Mouse (Mus musculus) ovary, postnatal 36 days (tissue): ENCODE measurements at regions not wholly inside any gene's neighbourhood (a gene's known extent, or its start where the extent isn't known, plus 50 kb on each side); places are given as distances from the start of the nearest gene placed in this dataset.
"Not testable (repeated sequence)": the region's sequence is repeated elsewhere in the genome, so short reads cannot be mapped to it uniquely, and the experiment has no call there.

Source experiments
- DNase-seq: peaks from one replicate; pipeline ENCODE4 v3.0.0; 2022; ENCODE audit warnings: low spot score, mixed read lengths

DNA sequence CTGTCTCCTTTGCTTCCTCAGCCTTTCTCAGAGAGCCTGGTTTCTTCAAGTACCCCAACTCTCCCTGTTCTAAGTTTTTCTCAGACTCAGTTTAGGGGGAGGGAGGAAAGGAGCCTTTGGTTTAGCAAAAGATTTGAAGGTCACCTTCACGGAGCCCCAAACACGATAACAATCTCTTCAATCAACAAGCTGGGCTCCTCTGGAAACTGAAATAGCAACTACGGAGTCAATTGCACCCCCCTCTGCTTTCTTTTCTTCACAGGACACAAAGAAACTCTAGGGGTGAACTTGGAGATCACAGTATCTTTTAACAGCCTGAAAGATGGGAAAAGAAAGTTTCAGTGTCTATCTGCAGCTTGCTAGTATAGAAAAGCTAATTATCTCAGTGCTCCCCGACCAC is 151.4 kb upstream of the 1700012A03Rik start:
- no peak for DNase-seq

DNA sequence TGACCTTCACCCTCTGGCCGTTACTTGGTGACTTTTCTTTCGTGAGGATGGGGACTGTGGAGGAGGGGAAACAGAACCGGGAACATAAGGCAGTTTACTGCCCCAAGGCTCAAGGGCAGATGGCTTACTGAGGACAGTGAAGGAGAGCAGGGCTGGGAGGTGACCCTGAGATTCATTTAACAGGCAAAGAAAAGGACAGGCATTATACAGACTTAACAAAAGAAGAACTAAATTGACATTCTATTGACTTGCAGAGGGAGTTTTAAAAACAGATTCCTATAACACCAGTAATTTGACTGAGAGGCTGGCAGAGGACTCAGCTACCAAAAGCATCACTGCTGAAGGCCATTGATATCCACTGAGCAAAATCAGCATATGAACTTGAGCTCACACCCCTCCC is 153.0 kb upstream of the 1700012A03Rik start:
- DNase-seq = no peak

DNA sequence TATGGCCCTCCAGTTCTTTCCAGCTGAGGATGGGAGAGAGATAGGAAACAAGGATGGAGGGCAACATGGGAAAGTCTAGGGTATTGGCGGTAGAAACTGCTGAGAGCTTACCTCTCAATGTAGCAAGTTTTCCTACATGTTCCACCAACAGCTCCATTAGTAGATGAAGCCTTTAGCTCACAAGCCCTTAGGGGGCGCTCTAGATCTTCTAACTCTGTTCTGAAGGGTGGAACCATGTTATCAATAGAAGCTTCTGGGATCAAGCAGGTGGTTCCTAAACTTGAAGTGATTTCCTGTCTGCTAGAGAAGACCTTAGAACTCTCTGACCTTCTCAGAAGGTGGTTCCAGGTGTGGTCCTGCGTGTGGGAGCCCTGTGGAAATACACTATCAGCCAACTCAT is 154.2 kb upstream of the 1700012A03Rik start:
- no peak for DNase-seq

DNA sequence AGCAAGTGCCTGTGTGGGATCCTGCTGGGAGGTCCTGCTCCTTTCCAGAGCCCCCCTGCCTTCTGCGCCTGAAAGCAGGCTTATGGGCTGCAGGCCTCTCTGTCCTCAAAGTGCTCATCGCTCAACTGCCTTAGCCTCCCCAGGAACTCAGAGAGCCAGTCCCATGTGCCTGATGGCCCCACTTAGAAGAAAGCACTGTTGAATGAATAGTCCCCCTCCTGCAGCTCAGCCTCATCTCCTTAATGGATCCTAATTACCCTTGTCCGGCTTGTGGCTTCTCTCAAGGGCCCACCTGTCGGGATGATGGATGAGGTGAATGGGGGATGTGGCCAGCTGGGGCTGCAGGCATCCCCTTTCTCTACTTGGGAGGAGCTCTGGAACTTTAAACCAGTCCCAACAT is 163.1 kb upstream of the 1700012A03Rik start:
- no peak for DNase-seq

DNA sequence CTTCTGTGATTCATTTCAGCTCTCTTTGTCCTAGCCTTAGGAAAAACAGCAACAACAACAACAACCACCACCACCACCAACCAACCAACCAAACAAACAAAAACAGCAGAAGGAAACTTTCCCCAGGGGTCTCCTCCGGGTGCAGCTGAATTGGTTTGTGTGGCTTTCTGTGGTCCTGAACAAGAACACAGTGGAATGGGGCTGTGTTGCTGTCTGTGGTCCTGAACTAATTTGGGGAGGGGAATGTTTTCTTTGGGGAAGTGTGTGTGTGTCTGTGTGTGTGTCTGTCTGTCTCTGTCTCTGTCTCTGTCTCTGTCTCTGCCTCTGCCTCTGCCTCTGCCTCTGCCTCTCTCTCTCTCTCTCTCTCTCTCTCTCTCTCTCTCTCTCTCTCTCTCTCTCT is 164.8 kb upstream of the 1700012A03Rik start:
- DNase-seq = not testable (repeated sequence)

DNA sequence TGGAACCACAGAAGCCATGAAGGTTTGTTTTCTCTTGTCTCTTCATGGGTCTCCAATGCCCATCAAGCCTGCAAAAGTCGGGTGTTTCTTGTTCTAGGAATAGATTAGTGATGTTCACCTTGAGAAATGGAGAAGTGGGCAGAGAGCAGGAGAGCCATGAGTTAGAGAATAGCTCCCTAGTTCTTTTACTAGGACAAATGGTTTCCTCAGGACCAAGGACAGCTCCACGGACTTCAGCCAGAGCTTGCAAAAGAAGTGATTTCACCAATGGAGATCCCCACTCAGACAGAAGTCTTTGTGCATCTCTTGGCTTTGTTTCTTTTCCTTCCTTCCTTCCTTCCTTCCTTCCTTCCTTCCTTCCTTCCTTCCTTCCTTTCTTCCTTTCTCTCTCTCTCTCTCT is 166.3 kb upstream of the 1700012A03Rik start:
- DNase-seq = peak; percentile 7

DNA sequence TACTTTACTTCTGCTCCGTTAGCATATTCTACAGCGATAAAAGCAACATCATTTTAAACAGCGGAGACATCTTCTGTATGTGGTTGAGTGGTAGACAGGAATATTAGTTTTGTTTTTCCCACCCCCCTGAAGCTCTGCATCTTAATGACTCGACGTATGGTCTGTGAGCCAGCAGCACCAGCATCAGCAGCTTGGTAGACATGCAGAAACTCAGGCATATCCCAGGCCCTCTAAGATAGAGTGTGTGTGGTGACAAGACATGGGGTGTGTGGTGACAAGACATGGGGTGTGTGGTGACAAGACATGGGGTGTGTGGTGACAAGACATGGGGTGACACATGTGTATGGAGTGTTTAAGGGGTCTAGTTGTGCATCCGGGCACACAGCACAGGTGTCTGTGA is 175.4 kb upstream of the 1700012A03Rik start:
- no peak for DNase-seq

DNA sequence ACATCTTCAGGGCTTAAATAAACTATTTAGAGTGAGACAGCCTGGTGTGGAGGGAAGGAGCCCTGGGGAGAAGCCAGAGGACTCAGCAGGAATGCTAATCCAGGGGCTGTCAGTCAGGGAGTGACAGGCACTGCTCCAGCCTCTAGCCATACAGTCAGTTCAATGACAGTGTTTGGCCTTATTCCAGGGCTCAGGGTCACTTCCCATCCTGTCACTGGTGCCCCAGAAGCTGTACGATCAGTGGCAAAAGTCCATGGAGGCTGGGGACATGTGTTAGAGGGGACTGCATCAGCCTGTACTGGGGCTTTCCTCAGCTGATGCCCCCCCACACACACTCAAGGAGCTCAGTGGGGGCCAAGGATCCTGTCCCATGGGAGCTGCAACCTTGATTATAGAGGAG is 176.1 kb upstream of the 1700012A03Rik start:
- no peak for DNase-seq

DNA sequence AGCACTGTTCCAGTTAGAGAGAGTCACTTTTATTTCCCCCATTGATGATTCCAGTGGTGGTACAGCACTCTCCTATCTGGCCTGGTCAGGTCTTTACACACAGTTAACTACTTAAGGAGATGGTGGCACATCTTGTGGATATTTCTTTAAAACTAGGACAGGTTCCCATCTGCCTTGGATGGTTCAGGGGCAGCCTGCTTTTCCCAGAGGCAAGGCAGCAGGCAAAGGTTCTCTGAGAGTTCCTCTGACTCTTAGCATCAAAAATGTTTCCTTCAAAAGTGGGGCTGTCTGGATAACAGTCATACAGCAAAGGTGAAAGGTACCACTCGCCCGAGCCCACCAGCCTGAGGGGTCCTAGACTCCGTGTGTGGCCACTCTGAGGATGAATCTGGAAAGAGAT is 178.3 kb upstream of the 1700012A03Rik start:
- no peak for DNase-seq

DNA sequence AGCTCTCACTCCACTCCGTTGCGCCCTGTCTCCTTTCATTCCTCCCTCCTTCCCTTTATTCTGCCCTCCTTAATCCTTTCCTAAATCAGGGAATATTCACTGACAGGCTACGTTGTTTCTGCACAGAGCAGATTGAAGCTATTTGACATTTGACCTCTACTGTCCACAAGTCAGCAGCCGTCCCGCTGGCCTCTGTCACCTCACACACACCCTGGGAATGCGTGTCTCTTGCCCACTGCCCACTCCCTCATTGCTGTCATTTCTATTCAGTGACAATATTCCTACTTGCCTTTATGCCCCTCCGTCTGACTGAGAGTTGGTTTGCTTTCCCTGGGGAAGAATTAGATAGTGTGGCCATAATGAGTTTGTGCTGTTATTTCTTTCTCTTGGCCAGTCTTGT is 188.1 kb upstream of the 1700012A03Rik start:
- DNase-seq = no peak

DNA sequence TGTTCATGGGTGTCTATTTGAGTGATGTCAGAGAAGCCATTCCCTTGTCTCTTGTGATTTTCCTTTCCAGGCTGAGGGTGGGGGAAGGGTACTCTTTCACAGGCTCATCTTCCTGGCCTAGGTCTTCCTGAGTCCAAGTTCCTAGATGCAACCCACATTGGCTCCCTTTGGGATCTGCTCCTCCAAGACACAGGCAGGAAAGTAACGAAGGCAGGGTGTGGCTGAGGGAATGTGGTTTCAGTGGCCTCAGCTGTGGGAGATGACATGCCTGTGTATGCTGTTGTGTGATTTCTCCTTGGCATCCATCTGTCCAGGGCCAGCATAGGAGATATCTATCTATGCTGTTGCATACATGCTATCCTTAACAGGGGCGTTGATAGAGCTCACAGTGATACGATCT is 190.4 kb upstream of the 1700012A03Rik start:
- no peak for DNase-seq

DNA sequence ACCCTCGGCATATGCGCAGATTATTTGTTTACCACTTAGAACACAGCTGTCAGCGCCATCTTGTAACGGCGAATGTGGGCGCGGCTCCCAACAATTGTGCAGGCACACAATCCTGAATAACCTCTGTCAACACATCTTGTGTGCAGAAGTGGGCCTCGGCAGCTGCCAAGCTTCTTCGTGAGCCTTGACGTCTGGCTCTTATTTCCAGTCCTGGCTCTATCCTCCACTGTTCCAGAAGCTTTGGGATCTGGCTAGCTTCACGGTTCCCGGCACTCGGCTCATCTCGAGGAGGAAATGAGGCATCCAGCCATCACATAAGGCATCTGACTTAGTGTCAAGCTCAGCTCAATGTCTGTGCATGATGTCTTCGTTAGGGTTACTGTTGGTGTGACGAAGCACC is 195.8 kb upstream of the 1700012A03Rik start:
- no peak for DNase-seq

DNA sequence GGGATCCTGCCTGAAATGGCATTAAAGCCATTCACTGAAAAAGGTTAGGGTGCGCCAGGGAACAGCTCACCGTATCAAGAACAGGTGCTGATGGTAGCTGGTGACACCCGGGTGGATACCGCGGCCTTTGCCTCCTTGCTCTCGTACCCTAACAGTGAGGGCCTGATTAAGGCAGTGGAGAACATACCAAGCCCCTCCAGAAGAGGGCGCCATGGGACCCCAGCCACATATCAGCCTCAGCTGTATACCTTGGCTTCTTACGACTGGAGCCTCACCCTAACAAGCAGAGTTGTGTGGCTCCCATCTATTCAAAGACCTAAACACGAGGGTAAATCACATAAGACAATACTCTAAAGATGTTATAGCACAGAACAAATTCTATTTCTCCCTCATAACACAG is 203.7 kb upstream of the 1700012A03Rik start:
- no peak for DNase-seq

DNA sequence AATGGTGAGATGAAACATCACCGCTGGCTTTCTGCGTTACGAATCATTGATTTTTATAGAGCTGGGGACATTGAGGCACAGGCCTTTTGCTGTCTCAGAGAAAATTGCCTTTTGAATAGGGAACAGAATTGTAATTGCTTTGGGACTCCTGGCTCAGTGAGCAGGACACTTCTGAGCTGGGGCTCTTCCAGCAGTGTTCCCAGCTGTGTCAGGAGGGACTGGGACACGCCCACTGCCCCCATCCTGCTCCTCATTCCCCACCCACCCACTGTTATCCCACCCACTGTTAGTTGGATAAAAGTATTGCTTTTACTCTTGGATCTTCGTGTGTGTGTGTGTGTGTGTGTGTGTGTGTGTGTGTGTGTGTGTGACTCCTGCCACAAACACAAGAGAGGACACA is 204.4 kb upstream of the 1700012A03Rik start:
- no peak for DNase-seq

DNA sequence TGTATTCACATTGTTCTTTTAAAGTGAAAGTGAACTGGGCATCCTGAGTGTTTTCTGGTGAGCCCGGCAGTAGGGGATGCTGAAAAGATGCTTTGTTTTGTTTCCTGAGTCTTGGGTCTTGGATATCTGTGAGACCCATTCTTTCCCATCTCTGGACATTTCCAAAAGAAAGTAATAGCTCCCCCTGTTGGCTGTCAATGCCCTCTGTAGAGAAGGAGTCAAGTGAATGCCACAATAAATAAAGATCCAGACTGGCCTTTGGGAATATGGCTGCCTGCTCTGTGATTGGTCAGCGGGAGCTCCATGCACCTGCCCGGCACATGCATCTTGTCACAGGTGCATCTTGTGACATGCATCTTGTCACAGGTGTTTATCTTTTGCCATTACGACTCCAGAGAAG is 209.4 kb upstream of the 1700012A03Rik start:
- DNase-seq = no peak

DNA sequence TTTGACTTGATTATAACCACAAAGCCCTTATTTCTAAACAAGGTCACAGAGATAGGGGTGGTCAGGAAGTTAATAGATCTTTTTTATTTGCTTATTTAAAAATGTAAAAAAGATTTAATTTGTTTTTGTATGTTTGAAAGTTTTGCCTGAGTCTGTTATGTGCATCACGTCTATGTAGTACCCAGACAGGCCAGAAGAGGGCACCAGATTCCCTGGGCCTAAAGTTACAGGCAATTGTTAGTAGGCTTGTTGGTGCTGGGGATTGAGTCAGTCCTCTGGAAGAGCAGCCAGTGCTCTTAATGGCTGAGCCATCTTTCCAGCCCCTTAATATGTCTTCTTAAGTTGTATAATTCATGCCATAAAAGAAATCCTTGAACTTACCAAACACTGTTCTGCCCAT is 211.5 kb upstream of the 1700012A03Rik start:
- DNase-seq = no peak

DNA sequence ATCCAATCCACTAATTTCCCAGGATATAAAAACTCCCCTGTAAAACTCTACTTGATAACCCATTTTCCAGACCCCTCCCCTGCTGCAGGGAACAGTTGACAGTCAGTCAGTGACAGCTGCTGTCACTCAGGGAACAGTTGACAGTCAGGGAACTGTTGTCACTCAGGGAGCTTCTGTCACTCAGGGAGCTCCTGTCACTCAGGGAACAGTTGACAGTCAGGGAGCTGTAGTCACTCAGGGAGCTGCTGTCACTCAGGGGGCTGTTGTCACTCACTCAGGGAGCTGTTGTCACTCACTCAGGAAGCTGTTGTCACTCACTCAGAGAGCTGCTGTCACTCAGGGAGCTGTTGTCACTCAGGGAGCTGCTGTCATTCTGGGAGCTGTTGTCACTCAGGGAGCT is 214.3 kb upstream of the 1700012A03Rik start:
- no peak for DNase-seq

DNA sequence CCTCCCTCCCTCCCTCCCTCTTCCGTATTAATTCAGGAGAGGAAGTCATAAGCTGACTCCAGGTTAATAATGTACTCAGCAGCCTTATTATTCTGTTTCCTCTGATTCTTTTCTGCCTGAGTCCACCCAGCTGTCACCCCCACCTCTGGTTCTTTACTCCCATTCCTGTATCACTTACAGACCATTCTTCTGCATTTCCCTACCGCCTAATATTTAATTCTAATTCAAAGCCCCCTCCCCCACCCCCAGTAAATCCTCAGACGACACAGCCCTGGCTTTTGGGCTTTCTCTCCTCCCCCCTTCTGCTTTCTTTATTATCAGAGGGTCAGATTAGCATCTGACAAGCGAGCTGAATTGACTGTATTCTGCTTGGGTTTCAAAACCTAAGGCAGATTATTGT is 215.5 kb upstream of the 1700012A03Rik start:
- DNase-seq = no peak

DNA sequence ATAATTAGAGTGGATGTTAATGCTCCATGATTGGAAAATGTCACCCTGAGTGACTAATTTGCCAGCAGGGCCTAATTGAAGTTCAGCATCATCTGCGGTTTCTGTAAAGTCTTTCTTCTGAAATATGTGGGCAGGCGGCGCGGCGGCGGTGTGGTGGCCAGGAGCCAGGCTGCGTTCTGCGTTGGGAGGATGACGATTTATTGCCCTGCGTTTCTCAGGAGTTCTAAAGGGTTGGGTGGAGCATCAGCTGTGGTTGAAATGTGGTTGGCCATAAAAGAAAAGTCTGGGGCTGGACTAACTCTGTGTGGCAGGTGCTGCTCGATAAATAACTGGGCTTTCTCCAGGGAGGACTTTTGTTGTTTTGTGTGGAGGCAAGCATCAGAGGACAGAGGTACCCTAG is 219.4 kb upstream of the 1700012A03Rik start:
- DNase-seq = no peak

DNA sequence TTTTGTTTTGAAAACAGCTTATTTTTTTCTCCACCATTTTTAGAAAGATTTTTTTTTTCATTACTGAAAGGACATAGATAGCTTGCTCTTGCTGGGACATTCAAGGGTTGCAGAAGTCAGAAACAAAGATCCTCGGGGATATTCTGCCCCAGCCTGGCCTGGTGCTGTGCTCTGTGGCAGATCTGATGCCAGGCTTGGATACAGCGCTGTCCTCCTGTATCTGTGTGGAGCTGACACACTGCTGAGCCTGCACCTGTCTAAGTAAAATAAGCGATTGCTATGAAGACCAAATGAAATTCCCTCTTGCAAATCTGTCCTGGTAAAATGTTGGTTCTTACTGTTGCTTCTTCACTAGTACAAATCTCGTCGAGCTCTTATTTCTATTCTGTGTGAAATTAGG is 226.4 kb upstream of the 1700012A03Rik start:
- no peak for DNase-seq

DNA sequence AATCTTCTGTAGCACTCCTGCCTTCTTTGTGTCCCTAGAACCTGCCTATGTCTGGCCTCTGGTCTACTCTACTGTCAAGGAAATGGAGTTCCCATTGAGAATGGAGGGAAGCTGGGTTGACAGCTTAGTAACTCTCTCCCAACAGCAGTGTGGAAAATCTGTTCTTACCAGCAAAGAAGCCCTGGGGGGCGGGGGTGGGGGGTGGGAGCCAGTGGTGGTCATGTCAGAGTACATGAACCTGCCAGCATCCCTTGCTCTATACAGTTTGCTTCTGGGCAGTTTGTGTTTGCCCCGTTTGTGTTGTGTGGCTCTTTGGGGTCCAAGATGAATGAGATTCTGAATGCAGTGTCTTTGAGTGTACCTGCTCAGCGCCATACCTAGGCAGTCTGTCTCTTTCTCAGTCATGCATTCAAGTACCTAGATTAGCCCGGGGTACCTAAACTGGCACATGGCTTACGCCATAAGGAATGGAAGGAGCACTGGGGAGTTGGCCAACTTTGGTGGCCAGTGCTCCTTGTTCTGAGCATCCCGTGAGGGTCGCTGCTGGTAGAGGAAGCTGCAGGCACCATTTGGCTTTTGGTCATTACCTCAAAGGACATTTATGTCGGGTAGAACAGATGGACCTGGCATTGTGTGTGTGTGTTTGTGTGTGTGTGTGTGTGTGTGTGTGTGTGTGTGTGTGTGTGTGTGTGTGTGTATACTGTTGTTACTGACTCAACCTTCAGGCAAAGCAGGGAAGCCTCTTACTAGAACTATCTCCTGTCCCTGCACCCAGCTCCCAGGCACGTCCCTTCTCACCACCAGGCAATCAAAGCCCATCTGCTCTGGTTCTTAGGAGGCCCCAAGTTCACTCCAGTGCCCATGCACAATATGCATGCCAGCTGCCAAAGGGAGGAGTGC is 227.6 kb upstream of the 1700012A03Rik start:
- DNase-seq = no peak

DNA sequence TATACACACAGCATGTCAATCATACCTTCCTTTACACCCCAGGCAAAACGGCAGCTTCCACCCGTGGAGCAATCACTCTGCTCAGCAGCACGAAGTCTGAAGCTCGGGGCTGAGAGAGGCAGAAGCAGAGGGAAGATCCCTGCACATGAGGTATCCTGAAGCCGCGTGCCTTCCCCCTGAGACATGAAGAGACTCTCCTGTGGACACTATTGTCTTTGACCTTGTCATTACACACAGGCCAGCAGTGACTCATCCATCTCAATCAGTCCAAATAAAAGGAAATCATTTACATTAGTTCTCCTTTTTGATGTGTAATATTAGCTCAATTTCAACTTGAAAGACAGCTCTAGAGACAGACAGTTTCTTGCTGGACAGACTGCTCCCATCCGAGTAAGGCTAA is 228.4 kb upstream of the 1700012A03Rik start:
- DNase-seq = no peak

DNA sequence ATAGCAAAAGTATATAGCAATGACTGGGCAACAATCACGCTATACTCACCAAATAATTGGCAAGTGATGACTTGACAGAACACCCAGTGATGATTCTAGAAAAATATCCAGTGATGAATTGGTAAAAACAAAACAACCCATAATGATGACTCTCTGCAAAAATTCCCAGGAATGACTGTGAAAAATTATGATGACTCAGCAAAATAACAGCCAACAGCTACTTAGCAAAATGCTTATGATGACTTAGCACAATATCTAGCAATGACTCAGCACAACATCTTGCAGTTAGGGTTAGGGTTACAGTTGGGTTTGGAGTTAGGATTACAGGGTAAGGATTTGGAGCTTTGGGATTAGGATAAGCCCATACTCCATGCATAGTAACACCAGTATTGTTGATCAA is 232.4 kb upstream of the 1700012A03Rik start:
- no peak for DNase-seq

DNA sequence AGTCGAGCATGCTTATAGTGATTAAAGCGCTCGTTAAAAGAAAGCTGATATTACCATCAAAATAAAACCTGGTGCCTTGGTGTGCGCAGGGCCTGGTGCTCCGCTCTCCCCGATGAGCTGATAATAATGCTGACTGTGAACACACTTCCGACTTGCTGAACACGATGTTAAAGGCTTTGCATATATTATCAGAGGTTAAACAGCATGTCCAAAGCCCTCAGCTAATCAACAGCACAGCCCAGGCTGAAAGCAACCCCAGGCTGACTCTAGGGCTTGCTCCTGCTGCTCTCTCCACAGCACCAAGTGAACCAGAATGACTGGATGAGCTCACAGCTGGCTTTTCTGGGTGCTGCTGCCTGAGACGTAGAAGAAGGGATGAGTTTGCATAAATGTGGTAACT is 238.2 kb upstream of the 1700012A03Rik start:
- no peak for DNase-seq
